Mouse (Mus musculus) kidney, embryonic 15.5 days (tissue): ENCODE results near the gene Slc9a7. TPM values are rescaled to one million over a fixed set of nuclear protein-coding genes. Genes with fewer than 3 reads are reported as not detected.

ENCODE experiments used
- polyA plus RNA-seq: library from polyadenylated mRNA; unstranded; fragments of >200 nt; fragmentation: Nextera tagmentation; extraction: Ambion mirVana; gene quantifications from 2 replicates; pipeline ENCODE4 v1.2.1, GENCODE M21; 2015

Slc9a7 gene
- polyA plus RNA-seq, 1 experiment from 2014 or later = 1.1 TPM

Other genes starting within 250 kb of the Slc9a7 start
- 3.4 TPM in 2 replicates for gene Chst7, start 232.2 kb downstream of the Slc9a7 start, polyA plus RNA-seq
- 18.8 and 23.1 TPM in 2 replicates for gene Rp2, start 72.7 kb upstream of the Slc9a7 start, polyA plus RNA-seq
- 11.2 and 11.6 TPM in 2 replicates for gene Jade3, start 133.9 kb upstream of the Slc9a7 start, polyA plus RNA-seq